Mouse (Mus musculus) limb, embryonic 11.5 days (tissue): ENCODE results near the gene Insig2. TPM values are rescaled to one million over a fixed set of nuclear protein-coding genes. Genes with fewer than 3 reads are reported as not detected.
A peak's percentile ranks its signal among the peaks of the same experiment; 100 is the strongest.

Experiments used
- ATAC-seq: fragments of 200-750 bp; cut with Nextera tagmentation; 2 replicates; pipeline ENCODE4 v1.8.0; 2017; ENCODE audit warnings: low read depth; ENCODE audit not compliant: insufficient number of reproducible peaks, low FRiP score, low TSS enrichment
- DNase-seq: peaks from one replicate; pipeline ENCODE4 v3.0.0-alpha.2; 2015; ENCODE audit warnings: low spot score
- H3K27ac ChIP-seq: fragments of 300-500 bp; sonication (generic); replicated peaks from 2 replicates; pipeline ENCODE4 v1.5.1; 2014; ENCODE audit warnings: low read depth, mild to moderate bottlenecking, low read length
- H3K27me3 ChIP-seq: fragments of 300-500 bp; sonication (generic); 2 replicates; pipeline ENCODE4 v1.6.1; 2014; ENCODE audit warnings: mild to moderate bottlenecking, low read length, mixed read lengths; ENCODE audit not compliant: control insufficient read depth, insufficient read depth
- H3K36me3 ChIP-seq: fragments of 300-500 bp; sonication (generic); 2 replicates; pipeline ENCODE4 v1.6.1; 2014; ENCODE audit warnings: mild to moderate bottlenecking, low read length, moderate library complexity, mixed read lengths; ENCODE audit not compliant: control insufficient read depth, insufficient read depth
- H3K4me1 ChIP-seq: fragments of 300-500 bp; sonication (generic); 2 replicates; pipeline ENCODE4 v1.6.1; 2014; ENCODE audit warnings: low read length, mixed read lengths; ENCODE audit not compliant: control insufficient read depth, insufficient read depth
- H3K4me2 ChIP-seq: fragments of 300-500 bp; sonication (generic); 2 replicates; pipeline ENCODE4 v1.6.1; 2014; ENCODE audit warnings: low read depth, mild to moderate bottlenecking, moderate library complexity; ENCODE audit not compliant: severe bottlenecking
- H3K4me3 ChIP-seq: fragments of 300-500 bp; sonication (generic); 2 replicates; pipeline ENCODE4 v1.5.1; 2014; ENCODE audit warnings: low read depth, low read length
- H3K9ac ChIP-seq: fragments of 300-500 bp; sonication (generic); 2 replicates; pipeline ENCODE4 v1.6.1; 2014; ENCODE audit warnings: mild to moderate bottlenecking, low read length
- H3K9me3 ChIP-seq: fragments of 300-500 bp; sonication (generic); 2 replicates; pipeline ENCODE4 v1.6.1; 2016; ENCODE audit warnings: low read length; ENCODE audit not compliant: control insufficient read depth
- whole genome bisulfite sequencing: fragments of 180-500 bp; shearing (Covaris S2); extraction: QIAGEN DNeasy Blood & Tissue Kit; methylation state at CpG from one replicate; pipeline ENCODE4 v1.1.7; 2014; 5-methylcytosine and 5-hydroxymethylcytosine counted together
- polyA plus RNA-seq: library from polyadenylated mRNA; unstranded; fragments of >200 nt; fragmentation: Nextera tagmentation; extraction: Ambion mirVana; gene quantifications from 2 replicates; pipeline ENCODE4 v1.2.1, GENCODE M21; 2014

The Insig2 gene
- polyA plus RNA-seq, 1 experiment from 2014 or later, result 17.0 TPM

- Histone ChIP-seq H3K9ac (no peak overlapping the region), H3K9me3 (no peaks in the 10 kb centered on the region), H3K4me1 (no peaks in the 10 kb centered on the region), H3K27ac (no peak overlapping the region), H3K36me3 (no peaks in the 10 kb centered on the region), H3K27me3 (no peaks in the 10 kb centered on the region), H3K4me3 (no peak overlapping the region), H3K4me2 (no peak overlapping the region)
- no peak for DNase-seq
- 89% methylated on average over 4 of the region's 4 CpGs for WGBS
- no peak for ATAC-seq
Measured at GRCm38 (mm10) chr1:121277466-121277865, 54.9 kb downstream of the Insig2 start.

GRCm38 (mm10) chr1:121275961-121276506, 56.4 kb downstream of the Insig2 start:
- WGBS, result 73% methylated on average over 3 of the region's 3 CpGs

GRCm38 (mm10) chr1:121260171-121260741, 72.1 kb downstream of the Insig2 start:
- no peaks in the 10 kb centered on the region for H3K27me3 ChIP-seq
- no peak overlapping the region for H3K9ac ChIP-seq
- ATAC-seq (no peak), DNase-seq (peak; percentile 23)
- no peak overlapping the region for H3K4me3 ChIP-seq
- no peaks in the 10 kb centered on the region for H3K4me1 ChIP-seq
- no peak overlapping the region for H3K27ac ChIP-seq
- H3K9me3 ChIP-seq, result no peaks in the 10 kb centered on the region
- H3K4me2 ChIP-seq, result no peak overlapping the region
- no peaks in the 10 kb centered on the region for H3K36me3 ChIP-seq
- WGBS, result 66% methylated on average over 9 of the region's 9 CpGs

More at GRCm38 (mm10) chr1:121275961-121276506, 56.4 kb downstream of the Insig2 start:
- no peaks in the 10 kb centered on the region for H3K27me3 ChIP-seq
- H3K36me3 ChIP-seq, result no peaks in the 10 kb centered on the region
- H3K9ac ChIP-seq, result no peak overlapping the region
- no peak overlapping the region for H3K4me2 ChIP-seq
- no peak for DNase-seq
- ATAC-seq, result no peak
- H3K27ac ChIP-seq, result no peak overlapping the region
- no peak overlapping the region for H3K4me3 ChIP-seq
- H3K4me1 ChIP-seq, result no peaks in the 10 kb centered on the region
- no peaks in the 10 kb centered on the region for H3K9me3 ChIP-seq

Other genes starting within 250 kb of the Insig2 start
- 10.8 and 12.6 TPM in 2 replicates for gene Ccdc93, start 98.5 kb upstream of the Insig2 start, polyA plus RNA-seq
- gene Htr5b, start 195.9 kb upstream of the Insig2 start, polyA plus RNA-seq, result 0.78 and 1.2 TPM in 2 replicates
- gene Ddx18, start 235.4 kb upstream of the Insig2 start, polyA plus RNA-seq, result 80.5 and 90.2 TPM in 2 replicates